Mouse (Mus musculus): ENCODE measurements around the gene Mast4.
"Not testable (repeated sequence)": the region's sequence is repeated elsewhere in the genome, so short reads cannot be mapped to it uniquely, and the experiment has no call there.

Mast4 gene

DNA sequence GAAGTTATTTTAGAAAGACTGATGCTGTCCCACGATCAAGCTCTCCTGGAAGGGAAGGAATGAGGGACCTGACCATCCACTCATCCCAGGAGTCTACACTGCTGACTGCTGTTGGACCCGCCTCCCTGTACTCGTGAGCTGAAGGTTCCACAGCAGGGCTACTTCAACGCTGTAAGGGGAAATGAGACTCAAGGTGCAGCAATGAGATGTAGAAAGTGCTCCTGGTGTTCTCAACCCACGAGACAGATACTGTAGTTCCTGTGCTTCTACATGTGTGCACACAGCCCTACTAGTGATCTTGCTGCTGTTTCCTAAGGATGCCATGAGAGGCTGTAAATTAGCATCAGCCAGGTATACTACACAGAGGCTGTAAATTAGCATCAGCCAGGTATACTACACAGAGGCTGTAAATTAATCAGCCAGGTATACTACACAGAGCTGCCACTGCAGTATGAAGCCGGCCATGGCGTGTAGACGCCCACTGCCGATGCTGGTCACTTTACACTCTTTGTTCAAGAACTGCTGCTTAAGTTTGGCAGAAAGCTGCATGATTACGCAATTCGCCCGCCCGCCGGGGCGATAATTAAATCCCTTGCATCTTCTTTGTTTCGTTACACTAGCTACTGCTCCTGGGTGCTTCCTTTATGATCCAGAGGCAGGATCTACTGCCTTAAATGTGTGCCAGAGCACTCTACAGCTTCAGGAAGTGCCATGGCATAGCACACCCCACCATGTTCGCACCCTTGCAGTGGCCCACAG is 587.3 kb downstream of the Mast4 start:
- DNase-seq (ENCODE audit: low spot score in 2 of 2) = no peak

- no peak for DNase-seq (ENCODE audit: low spot score in 2 of 2)
Measured at GRCm38 (mm10) chr13:102745626-102746342, 588.5 kb downstream of the Mast4 start.

- DNase-seq (ENCODE audit: low spot score in 2 of 2) = no peak
Measured at GRCm38 (mm10) chr13:102745270-102745600, 589.1 kb downstream of the Mast4 start.

GRCm38 (mm10) chr13:102744481-102745269 is 589.6 kb downstream of the Mast4 start:
- peak in 1 of 2 experiments; percentile 50 for DNase-seq (ENCODE audit: low spot score in 2 of 2)

DNA sequence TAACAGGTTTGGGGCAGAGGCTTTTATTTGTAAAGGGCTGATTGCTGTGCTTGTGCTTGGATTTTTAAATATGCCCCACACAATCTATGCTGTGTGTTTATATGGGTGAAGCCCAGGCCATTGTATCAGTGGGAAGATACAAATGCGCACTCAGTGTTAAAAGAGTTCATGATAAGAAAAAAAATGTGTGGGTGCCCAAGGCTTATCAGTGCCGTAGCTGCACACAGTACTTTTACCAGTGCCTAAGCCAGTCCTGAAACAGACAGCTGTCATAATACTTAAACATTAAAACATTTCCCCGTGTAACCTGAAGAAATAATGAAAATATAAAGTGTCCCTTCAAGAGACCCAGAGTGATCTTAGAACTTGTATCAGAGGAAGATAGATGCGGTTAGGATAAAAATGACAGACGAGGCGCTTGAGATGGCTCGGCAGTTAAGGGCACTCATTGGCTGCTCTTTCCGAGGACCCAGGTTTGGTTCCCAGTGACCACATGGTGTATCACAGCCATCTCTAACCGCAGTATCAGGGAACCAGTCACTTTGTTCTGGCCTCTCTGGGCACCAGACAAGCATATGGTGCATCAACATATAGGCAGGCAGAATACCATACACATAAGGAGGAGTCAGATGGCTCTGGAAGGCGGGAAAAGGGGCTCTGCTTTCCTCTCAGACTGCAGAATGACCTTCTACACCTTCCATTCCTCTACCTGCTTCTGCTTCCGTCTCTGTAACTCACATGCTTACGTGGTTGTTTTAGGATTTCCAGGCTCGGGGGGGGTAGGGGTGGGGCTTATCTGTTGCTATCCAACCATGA is 594.4 kb downstream of the Mast4 start:
- no peak for DNase-seq (ENCODE audit: low spot score in 2 of 2)

- no peak for DNase-seq (ENCODE audit: low spot score in 2 of 2)
Measured at GRCm38 (mm10) chr13:102737811-102738210, 596.5 kb downstream of the Mast4 start.

- DNase-seq (ENCODE audit: low spot score in 2 of 2) = no peak
Measured at GRCm38 (mm10) chr13:102733063-102733462, 601.2 kb downstream of the Mast4 start.

DNA sequence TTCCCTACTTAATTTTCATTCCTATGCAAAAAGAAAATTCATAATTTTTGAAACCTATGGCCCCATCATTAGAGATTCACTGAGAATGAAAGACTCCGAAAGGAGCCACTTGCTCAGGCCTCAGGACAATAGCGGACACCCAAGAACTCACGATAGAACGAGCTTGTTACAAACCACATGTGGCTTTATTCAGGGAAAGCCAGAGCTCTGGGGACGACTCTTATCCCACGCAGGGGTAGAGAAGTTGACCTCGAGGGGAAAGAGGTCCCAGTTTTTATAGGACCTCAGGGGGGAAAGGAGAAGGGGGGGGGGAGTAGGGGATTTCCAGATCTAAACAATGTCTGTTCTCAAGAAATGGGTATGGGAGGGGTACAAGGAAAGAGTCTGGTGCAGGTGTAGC is 605.3 kb downstream of the Mast4 start:
- DNase-seq (ENCODE audit: low spot score in 2 of 2) = not testable (repeated sequence)

GRCm38 (mm10) chr13:102728035-102728434 is 606.3 kb downstream of the Mast4 start:
- DNase-seq (ENCODE audit: low spot score in 2 of 2) = no peak

GRCm38 (mm10) chr13:102726876-102727275 is 607.4 kb downstream of the Mast4 start:
- no peak for DNase-seq (ENCODE audit: low spot score in 2 of 2)

DNA sequence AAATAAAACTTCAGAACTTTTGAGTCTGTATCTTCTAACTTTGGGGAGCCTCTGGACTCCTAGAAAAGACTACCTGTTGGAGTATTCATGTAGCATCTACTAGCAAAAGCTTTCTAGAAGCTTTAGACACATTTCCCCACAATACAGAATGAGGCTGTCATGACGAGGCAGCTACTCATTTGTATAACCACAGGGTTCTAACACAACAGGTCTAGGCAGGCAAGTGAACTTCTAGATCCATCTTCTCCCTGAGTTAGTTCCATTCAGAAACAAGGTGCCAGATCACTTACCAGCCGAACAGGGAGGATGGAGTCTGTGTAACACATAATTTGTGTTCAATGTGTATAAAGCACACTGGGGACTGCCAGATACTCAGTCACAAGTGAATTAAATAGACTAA is 608.4 kb downstream of the Mast4 start:
- DNase-seq (ENCODE audit: low spot score in 2 of 2) = no peak

- no peak for DNase-seq (ENCODE audit: low spot score in 2 of 2)
Measured at GRCm38 (mm10) chr13:102725416-102725815, 608.9 kb downstream of the Mast4 start.

- no peak for DNase-seq (ENCODE audit: low spot score in 2 of 2)
Measured at GRCm38 (mm10) chr13:102716973-102717372, 617.3 kb downstream of the Mast4 start.

DNA sequence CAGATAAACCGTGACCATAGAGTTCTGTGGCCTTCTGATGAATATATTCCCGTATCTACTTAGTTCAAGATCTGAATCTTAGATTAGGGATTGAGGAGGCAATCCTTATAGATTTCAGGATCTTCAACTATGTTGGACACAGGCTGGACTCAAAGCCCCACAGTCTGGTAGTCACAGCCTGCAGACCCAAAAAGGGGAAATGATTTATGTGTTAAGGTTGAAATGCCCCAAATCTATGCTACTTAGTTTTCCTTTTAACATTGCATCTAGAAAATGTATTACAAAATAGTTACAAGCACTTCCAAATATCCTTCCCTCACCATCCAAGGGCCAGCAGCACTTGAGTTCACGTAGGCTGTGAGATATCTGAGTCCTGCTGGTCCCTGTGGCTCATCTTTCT is 633.6 kb downstream of the Mast4 start:
- no peak for DNase-seq (ENCODE audit: low spot score in 2 of 2)

DNA sequence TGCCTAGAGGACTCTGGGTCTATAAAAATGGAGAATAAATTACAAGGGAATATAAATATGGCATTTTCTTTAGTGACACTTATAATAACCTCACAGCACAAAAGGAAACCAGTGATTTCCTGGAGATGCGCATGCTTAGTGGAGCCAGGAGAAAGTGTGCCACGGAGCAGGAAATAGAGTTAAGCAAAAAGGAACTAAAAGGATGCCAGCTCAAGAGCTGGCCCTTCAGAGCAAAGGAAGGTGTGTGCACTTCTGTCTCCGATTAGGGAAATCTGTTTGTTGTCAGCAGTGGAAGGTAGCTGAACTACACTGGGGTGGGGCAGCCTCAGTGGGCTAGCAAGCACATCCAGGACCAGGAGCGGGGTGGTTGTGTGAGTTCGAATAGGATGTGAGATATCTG is 634.1 kb downstream of the Mast4 start:
- no peak for DNase-seq (ENCODE audit: low spot score in 2 of 2)

- no peak for DNase-seq (ENCODE audit: low spot score in 2 of 2)
Measured at GRCm38 (mm10) chr13:102698751-102699323, 635.5 kb downstream of the Mast4 start.

GRCm38 (mm10) chr13:102698335-102698734 is 636.0 kb downstream of the Mast4 start:
- no peak for DNase-seq (ENCODE audit: low spot score in 2 of 2)

- no peak for DNase-seq (ENCODE audit: low spot score in 2 of 2)
Measured at GRCm38 (mm10) chr13:102695121-102695905, 639.0 kb downstream of the Mast4 start.

GRCm38 (mm10) chr13:102694154-102694553 is 640.1 kb downstream of the Mast4 start:
- no peak for DNase-seq (ENCODE audit: low spot score in 2 of 2)

DNA sequence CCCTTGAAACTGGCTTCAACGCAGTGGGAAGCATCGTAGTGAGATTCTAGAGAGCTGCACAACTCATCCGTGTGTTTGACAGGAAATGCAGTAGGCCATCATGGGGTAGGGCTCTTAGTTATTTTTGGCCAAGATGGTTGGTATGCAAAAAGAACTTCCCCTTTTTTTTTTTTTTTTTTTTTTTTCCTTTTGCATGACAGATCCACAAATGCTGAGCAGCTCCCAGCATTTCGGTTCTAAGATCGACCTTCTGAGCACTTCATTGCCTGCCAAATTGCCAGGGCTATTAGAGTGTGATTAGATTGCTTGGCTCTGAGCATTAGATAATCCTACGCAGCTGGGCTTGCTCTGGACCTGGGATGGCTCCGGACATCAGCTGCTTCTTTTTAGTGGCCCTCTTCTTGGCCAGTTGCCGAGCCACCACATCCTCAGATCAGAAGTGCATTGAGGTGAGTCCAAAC is 640.9 kb downstream of the Mast4 start, which contains the start of gene Cd180:
Gene Cd180 (plus strand): TSS at position 218 of the 461 bp plus-strand sequence.
- DNase-seq (ENCODE audit: low spot score in 2 of 2) = no peak
